Mouse (Mus musculus) layer of hippocampus, adult 9-11 months (tissue): ENCODE measurements around the gene Grb2.
A peak's percentile ranks its signal among the peaks of the same experiment; 100 is the strongest.

ENCODE experiments used
- DNase-seq: peaks from one replicate; pipeline ENCODE4 v3.0.0; 2022

Grb2 gene

GRCm38 (mm10) chr11:115708209-115708876 lies at the start of gene Grb2:
Gene Grb2 (minus strand): TSS chr11:115708597.
- peak; percentile 98 for DNase-seq

GRCm38 (mm10) chr11:115753485-115753884 lies 45.1 kb upstream of the Grb2 start:
- no peak for DNase-seq

GRCm38 (mm10) chr11:115752653-115753052 lies 44.3 kb upstream of the Grb2 start:
- DNase-seq = no peak

GRCm38 (mm10) chr11:115751725-115752124 lies 43.3 kb upstream of the Grb2 start:
- no peak for DNase-seq

GRCm38 (mm10) chr11:115749834-115750233 lies 41.4 kb upstream of the Grb2 start:
- DNase-seq = no peak

GRCm38 (mm10) chr11:115747351-115747750 lies 39.0 kb upstream of the Grb2 start:
- no peak for DNase-seq

- DNase-seq = no peak
Measured at GRCm38 (mm10) chr11:115746762-115747161, 38.4 kb upstream of the Grb2 start.

GRCm38 (mm10) chr11:115746109-115746508 lies 37.7 kb upstream of the Grb2 start:
- no peak for DNase-seq

GRCm38 (mm10) chr11:115744385-115744784 lies 36.0 kb upstream of the Grb2 start:
- DNase-seq = no peak

- no peak for DNase-seq
Measured at GRCm38 (mm10) chr11:115742926-115743325, 34.5 kb upstream of the Grb2 start.

GRCm38 (mm10) chr11:115741070-115741469 lies 32.7 kb upstream of the Grb2 start:
- no peak for DNase-seq

- DNase-seq = no peak
Measured at GRCm38 (mm10) chr11:115738275-115738885, 30.0 kb upstream of the Grb2 start.

- DNase-seq = no peak
Measured at GRCm38 (mm10) chr11:115737608-115738208, 29.3 kb upstream of the Grb2 start.

- DNase-seq = no peak
Measured at GRCm38 (mm10) chr11:115734041-115734686, 25.8 kb upstream of the Grb2 start.

GRCm38 (mm10) chr11:115723231-115723630 lies 14.8 kb upstream of the Grb2 start:
- DNase-seq = no peak

- peak; percentile 55 for DNase-seq
Measured at GRCm38 (mm10) chr11:115722638-115723037, 14.2 kb upstream of the Grb2 start.

GRCm38 (mm10) chr11:115717660-115718390 lies 9.4 kb upstream of the Grb2 start:
- DNase-seq = no peak

- no peak for DNase-seq
Measured at GRCm38 (mm10) chr11:115716410-115717338, 8.3 kb upstream of the Grb2 start.

- DNase-seq = no peak
Measured at GRCm38 (mm10) chr11:115714491-115714890, 6.1 kb upstream of the Grb2 start.

- no peak for DNase-seq
Measured at GRCm38 (mm10) chr11:115713447-115713846, 5.0 kb upstream of the Grb2 start.

- DNase-seq = no peak
Measured at GRCm38 (mm10) chr11:115712674-115713298, 4.4 kb upstream of the Grb2 start.
